Mouse (Mus musculus) MEL (cell line): ENCODE data around the gene Ptprn2.

Experiments used
- CTCF ChIP-seq, 3 experiments: IDR thresholded peaks in 2 of 3; conservative IDR thresholded peaks in 1 of 3; 2 replicates each; pipeline ENCODE4 v1.5.1; 2011 to 2012; ENCODE audit warnings: low read length in 3 of 3, low read depth in 2 of 3, mild to moderate bottlenecking in 2 of 3, improper control_type of control experiment in 1 of 3, inconsistent platforms in 1 of 3, mixed read lengths in 1 of 3, moderate library complexity in 1 of 3; ENCODE audit not compliant: control insufficient read depth in 1 of 3, insufficient read depth in 1 of 3, poor library complexity in 1 of 3, severe bottlenecking in 1 of 3
- ELF1 ChIP-seq: IDR thresholded peaks from 2 replicates; pipeline ENCODE4 v1.6.1; 2014; ENCODE audit warnings: low read depth, mild to moderate bottlenecking, inconsistent platforms, low read length, improper control_type of control experiment, moderate library complexity
- GATA1 ChIP-seq: IDR thresholded peaks from 2 replicates; pipeline ENCODE4 v1.6.1; 2011; ENCODE audit warnings: low read depth, low read length, improper control_type of control experiment
- MAX ChIP-seq: IDR thresholded peaks from 2 replicates; pipeline ENCODE4 v1.6.1; 2011; ENCODE audit warnings: low read length, improper control_type of control experiment
- NRF1 ChIP-seq: IDR thresholded peaks from 2 replicates; pipeline ENCODE4 v1.6.1; 2014; ENCODE audit warnings: low read depth, mild to moderate bottlenecking, inconsistent platforms, low read length, improper control_type of control experiment, moderate library complexity; ENCODE audit not compliant: poor library complexity, insufficient read depth, severe bottlenecking
- POLR2A ChIP-seq, 2 experiments: IDR thresholded peaks; 2 replicates each; pipeline ENCODE4 v1.6.1; 2011 to 2012; ENCODE audit warnings: low read length in 2 of 2, mild to moderate bottlenecking in 2 of 2, control low read depth in 1 of 2, improper control_type of control experiment in 1 of 2, low read depth in 1 of 2, moderate library complexity in 1 of 2; ENCODE audit not compliant: control insufficient read depth in 1 of 2, insufficient read depth in 1 of 2, poor library complexity in 1 of 2
- POLR2AphosphoS2 ChIP-seq: IDR thresholded peaks from 2 replicates; pipeline ENCODE4 v1.6.1; 2011; ENCODE audit warnings: low read length, improper control_type of control experiment
- RAD21 ChIP-seq: IDR thresholded peaks from 2 replicates; pipeline ENCODE4 v1.6.1; 2011; ENCODE audit warnings: mild to moderate bottlenecking, low read depth, low read length, improper control_type of control experiment
- USF1 ChIP-seq: IDR thresholded peaks from 2 replicates; pipeline ENCODE4 v1.6.1; 2014; ENCODE audit warnings: low read depth, mild to moderate bottlenecking, inconsistent platforms, low read length, improper control_type of control experiment, moderate library complexity
- USF2 ChIP-seq, 2 experiments: IDR thresholded peaks; 2 replicates each; pipeline ENCODE4 v1.6.1; 2011 to 2012; ENCODE audit warnings: improper control_type of control experiment in 2 of 2, low read length in 2 of 2, borderline replicate concordance in 1 of 2, inconsistent platforms in 1 of 2, low read depth in 1 of 2, mild to moderate bottlenecking in 1 of 2; ENCODE audit not compliant: insufficient read depth in 1 of 2

GRCm38 (mm10) chr12:117200117-117200516 is 714.6 kb downstream of the Ptprn2 start:
- TF ChIP-seq MAX (no peak), RAD21 (no peak), GATA1 (no peak), CTCF (IDR thresholded peaks at IDR 0.05 in 2 of 3, conservative IDR thresholded peaks at IDR 0.05 in 1 of 3; ENCODE audit: control insufficient read depth in 1 of 3, insufficient read depth in 1 of 3, low read depth in 2 of 3, low read length in 3 of 3, poor library complexity in 1 of 3, severe bottlenecking in 1 of 3) (no peak), POLR2AphosphoS2 (no peak), POLR2A (IDR thresholded peaks at IDR 0.05; ENCODE audit: control insufficient read depth in 1 of 2, insufficient read depth in 1 of 2, low read depth in 1 of 2, low read length in 2 of 2, poor library complexity in 1 of 2) (no peak), USF1 (no peak), ELF1 (no peak), USF2 (IDR thresholded peaks at IDR 0.05; ENCODE audit: borderline replicate concordance in 1 of 2, insufficient read depth in 1 of 2, low read depth in 1 of 2, low read length in 2 of 2) (no peak), NRF1 (no peak)
